Mouse (Mus musculus): Measurements from ENCODE around the gene Prr9. TPM values are rescaled to one million over a fixed set of nuclear protein-coding genes. Genes with fewer than 3 reads are reported as not detected.

Gene Prr9
- not detected for total RNA-seq (2021)
- long read RNA-seq, experiment 1, result 0 reads
- long read RNA-seq, experiment 2, result 0 reads

DNA sequence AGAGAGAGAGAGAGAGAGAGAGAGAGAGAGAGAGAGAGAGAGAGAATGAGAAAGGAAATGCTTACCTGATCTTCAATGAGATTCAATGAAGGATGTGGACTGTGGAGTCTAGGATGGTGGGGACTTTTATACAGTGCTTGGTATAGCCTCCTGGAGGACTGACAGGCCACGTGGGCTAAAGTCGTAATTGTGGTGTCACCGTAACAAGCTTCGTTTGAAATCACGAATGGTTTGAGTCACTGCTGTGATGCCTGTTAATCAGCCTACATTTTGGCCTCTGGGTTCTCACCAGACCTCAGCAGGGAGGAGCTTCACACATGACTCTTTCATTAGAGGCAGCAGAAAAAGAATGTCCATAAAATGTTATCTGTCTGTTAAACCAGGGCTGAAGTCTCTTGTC is at the start of gene Prr9:
Gene Prr9 (minus strand): TSS at position 101 of the 400 bp plus-strand sequence.
- no peak for DNase-seq (ENCODE audit: low spot score)

DNA sequence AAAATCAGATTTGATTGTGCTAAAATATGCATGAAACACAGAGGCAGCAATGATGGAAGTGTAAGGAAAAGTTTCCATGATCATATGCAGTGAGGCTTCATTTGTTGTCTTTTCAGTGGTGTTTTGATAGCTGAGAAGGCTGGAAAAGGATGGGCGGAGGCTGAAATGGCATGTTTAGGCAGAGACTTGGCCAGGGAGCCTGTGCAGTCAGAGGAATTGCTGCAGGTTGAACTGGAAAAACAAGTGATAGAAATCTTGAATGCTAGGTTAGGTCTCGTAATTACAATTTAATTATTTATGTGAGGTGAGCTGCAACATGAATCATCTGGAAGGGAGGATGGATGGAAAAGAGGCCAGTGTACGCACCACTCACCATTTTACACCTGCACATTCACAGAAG is 46.1 kb upstream of the Prr9 start:
- no peak for DNase-seq (ENCODE audit: low spot score)

DNA sequence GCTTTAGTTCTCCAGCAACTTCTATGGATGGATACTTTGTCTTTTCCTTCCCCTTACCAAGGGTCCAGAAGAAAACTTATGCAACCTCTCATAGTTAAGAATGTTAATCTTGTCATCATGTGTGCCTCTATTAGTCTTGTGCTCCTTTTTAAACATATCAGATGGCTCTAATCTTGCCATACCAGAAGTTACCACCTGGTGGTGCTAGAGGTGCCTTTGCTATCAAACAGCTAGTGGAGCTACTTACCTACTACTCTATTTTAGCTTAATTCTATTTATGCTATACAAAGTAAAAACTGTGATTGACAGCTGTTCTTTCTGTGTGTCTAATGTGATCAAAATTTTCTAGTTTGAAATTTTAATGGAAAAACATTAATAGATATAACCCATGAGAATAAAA is 29.6 kb upstream of the Prr9 start:
- DNase-seq (ENCODE audit: low spot score), result no peak

DNA sequence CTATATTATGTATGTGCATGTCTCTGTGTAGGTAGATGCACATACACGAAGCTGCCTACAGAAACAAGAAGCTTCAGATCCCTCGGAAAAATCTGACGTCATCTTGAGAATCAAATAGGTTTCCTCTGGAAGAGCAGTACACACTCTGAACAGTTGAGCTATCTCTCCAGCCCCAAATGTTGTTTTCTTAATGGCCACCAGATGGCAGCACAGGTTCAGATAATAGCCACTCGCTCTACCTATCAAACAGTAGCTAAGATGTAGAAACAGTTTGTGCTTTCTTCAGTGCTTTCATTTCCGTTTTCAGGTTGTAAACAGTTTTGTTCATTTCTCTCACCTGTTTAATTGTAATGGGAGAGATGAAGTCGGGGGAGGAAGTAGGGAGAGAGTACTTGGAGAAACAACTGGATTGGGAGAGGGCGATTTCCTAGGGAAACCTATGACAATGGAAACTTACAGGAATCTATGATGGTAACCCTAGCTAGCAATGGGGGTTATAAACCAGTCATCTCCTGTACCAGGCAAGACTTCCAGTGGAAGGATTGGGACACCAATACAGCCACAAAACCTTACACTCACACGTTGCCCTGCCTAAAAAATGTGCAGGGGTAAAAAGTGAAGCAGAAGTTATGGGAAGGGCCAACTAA is 27.0 kb upstream of the Prr9 start:
- DNase-seq (ENCODE audit: low spot score), result peak; percentile 21

DNA sequence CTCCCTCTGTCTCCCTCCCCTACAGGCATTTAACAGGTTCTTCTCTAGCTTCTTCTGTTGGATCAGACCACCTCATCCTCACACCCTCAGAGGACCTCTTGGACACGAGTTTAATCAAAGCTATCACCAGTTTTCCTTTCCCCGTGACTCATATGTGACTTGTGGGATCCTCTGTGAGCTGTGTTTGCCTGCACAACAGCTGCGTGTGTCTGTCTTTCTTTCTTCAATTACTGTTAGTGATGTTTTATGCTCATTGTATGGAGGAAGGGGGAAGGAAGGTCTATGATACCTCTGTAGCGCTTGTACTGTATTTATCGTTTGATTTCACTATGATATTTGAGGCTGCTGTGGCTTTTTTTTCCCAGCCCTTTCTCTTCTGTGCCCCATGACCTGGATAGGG is 24.2 kb upstream of the Prr9 start:
- DNase-seq (ENCODE audit: low spot score), result no peak

DNA sequence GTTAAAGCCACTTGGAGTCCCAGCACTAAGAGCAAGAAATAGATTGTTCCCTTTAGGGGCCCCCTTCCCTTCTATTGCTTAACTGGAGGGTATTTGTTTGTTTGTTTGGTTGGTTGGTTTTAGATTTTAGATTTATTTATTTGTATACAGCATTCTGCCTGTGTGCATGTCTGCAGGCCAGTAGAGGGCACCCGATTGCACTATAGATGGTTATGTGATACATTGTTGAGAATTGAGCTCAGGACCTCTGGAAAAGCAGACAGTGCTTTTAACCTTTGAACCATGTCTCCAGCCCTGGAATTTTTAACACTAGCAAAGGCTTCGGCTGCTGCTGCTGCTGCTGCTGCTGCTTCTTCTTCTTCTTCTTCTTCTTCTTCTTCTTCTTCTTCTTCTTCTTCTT is 23.7 kb upstream of the Prr9 start:
- DNase-seq (ENCODE audit: low spot score), result no peak

DNA sequence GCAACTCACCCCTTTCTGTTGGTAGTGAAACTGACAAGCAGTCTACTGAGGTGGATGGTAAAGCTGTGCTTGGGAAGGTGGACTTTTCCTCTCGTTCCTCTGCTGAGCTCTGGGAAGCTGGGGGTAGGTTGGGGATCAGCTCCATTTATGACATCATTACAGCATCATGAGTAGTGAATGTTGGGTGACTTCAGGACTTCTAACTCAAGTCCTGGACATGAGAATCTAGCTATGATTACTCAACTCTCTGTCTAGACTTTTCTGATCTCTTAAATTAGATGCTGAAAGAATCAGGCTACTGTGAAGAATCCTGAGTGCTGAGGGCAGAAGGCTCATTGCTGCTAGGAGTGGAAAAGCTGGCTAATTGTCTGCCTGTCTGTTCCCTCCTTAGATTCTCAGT is 18.9 kb upstream of the Prr9 start, which contains the start of gene Lelp1:
Gene Lelp1 (minus strand): TSS at position 101 of the 400 bp plus-strand sequence.
- no peak for DNase-seq (ENCODE audit: low spot score)

DNA sequence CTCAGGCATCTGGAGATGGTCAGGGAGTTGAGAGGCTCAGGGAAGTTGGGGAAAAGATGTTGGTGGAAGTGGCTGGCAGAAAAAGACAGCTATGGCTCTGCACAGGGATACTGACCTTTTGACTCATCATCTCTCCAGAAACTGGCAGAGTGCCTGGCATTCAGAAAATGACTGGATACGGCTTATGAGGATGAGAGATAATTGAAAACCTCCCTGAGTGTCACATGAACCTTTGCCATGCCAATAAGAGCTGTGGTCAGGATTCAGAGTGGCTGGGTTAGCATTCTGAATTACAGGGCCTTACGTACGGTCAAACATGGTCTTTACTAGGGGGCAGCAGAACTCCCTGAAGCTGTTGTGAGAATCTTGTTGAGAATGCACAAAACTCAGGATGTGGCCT is 2.8 kb downstream of the Prr9 start:
- DNase-seq (ENCODE audit: low spot score), result no peak

DNA sequence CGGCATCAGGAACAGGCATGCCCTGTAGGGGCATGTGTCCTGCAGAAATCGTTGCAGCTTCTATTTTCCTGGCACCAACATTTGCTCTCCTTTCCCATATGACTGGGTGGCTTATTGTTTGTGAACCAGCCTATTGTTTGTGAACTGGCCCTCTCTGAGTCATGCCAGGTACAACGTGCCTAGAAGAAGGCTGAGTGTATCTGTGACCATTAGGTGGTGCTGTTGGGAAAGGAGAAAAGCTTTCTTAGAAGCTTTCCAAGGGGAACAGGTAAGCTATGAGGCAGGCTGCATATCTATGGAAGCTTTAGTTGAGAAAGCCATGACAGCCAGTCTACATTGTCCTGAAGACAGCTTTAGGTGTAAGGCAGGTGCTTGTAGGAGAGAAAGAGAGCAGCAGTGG is 5.8 kb downstream of the Prr9 start:
- DNase-seq (ENCODE audit: low spot score), result no peak

DNA sequence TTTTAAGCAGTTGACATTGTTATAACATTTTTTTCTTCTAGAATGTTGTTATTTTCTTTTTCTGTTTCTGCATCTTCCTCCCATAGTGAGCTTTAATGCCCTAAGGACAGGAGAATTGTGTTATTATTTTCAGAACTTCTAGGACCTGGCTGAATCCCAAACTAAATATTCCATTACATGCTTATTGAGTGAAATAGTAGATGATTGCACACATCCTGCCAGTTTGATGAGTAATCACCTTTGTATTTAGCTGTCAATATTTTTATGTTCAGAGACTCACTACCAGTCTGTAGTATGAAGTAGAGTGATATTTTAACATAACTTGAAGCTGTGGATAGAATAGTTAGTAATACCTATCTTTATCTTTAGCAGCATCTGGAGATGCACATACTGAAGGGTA is 12.2 kb downstream of the Prr9 start:
- no peak for DNase-seq (ENCODE audit: low spot score)

DNA sequence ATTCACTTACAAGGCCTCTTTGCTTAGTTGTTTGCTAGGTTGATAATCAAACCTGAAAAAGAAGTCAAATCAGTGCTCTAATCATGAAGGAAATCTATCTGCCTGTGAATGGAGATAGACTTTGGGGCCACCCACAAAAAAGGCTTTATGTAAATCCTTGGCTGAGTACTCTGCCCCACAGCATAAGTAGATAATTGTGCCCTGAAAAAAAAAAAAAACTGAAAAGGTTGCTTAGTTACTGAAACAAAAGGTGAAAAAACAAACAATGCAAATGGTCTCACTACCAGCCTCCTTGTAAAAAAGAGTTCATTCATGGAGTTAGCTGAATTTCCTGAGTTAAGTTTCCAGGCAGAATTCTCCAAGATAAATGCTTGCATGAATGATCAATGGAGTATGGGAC is 13.0 kb downstream of the Prr9 start:
- no peak for DNase-seq (ENCODE audit: low spot score)

DNA sequence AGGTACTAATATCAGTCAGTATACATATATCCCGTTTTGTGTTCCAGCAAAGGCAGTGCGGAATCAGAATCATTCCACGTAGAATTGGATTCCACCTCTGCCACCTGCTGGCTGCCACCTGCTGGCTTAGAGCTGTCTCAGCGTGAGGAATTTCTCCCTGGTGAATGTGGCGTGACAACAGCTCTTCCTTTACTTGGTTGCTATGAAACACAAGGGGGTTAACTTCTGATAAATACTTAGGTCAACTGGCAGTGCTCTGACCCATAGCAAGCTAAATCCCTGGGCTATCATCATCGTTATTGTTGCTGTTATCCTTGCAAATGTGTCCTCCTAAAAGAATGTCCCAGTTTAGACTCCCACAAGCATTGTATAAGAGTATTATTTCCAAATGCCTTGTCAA is 17.2 kb downstream of the Prr9 start:
- no peak for DNase-seq (ENCODE audit: low spot score)

DNA sequence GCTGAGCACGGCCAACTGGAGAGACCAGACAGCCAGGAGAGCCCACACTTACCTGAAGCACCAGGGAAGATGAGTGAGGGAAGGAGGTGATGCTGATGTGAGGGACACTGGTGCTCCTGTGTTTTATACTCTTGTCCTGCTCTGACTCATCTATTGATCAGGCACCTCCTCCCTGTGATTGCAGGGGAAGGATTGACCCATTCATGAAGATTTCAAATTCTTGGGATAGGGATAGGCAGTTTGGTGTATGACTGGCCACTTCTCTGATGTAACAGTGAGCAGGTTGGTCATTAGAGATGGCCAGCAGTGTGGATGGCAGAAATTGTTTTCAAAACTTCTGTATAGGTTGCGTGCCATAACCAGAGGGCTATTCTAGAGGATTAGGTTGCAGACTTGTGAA is 40.7 kb downstream of the Prr9 start, which contains the start of gene Lor:
Gene Lor (minus strand): TSS at position 101 of the 400 bp plus-strand sequence.
- DNase-seq (ENCODE audit: low spot score), result no peak

DNA sequence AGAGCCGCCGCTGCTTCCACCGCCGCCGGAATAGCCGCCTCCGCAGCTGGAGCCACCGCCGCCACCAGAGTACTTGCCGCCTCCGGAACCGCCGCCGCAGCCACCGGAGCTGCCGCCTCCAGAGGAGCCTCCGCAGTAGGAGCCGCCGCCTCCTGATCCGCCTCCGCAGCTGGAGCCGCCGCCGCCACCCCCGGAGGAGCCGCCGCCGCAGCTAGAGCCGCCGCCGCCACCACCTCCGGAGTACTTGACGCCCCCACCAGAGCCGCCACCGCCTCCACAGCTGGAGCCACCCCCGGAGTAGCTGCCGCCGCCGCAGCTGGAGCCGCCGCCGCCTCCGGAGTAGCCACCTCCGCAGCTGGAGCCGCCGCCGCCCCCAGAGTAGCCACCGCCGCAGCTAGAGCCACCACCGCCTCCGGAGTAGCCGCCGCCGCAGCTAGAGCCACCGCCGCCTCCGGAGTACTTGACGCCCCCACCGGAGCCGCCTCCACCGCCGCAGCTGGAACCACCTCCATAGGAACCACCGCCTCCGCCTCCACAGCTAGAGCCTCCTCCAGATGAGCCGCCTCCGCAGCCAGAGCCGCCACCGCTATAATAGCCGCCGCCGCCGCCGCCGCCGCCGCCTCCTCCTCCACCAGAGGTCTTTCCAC is 42.3 kb downstream of the Prr9 start:
- peak; percentile 1 for DNase-seq (ENCODE audit: low spot score)

DNA sequence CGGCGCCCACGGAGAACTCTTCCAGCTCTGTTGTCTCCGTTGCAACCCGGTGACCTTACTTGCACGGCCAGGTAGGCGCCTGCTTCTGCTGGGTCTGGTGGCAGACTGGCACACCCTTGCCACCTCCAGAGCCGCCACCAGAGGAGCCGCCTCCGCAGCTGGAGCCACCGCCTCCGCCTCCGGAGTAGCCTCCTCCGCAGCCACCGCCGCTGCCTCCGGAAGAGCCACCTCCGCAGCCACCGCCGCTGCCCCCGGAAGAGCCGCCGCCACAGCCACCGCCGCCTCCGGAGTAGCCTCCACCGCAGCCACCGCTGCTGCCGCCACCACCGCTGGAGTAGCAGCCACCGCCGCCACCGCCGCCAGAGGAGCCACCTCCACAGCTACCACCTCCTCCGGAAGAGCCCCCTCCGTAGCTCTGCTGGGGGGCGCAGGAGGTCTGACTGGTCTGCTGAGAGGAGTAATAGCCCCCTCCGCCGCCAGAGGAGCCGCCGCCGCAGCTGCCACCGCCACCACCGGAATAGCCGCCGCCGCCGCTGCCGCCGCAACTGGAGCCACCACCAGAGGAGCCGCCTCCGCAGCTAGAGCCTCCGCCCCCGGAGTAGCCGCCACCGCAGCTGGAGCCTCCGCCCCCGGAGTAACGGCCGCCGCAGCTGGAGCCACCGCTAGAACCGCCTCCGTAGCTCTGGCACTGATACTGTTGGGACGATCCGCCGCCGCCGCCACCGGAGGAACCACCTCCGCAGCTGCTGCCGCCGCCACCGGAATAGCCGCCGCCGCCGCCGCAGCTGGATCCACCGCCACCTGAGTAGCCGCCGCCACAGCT is 43.1 kb downstream of the Prr9 start:
- peak; percentile 45 for DNase-seq (ENCODE audit: low spot score)

Other genes starting within 250 kb of the Prr9 start
- not detected for gene Pglyrp3, start 109.4 kb downstream of the Prr9 start, total RNA-seq (2021)
- not detected for gene Lor, start 40.8 kb downstream of the Prr9 start, total RNA-seq (2021)
- not detected for gene Lelp1, start 18.8 kb upstream of the Prr9 start, total RNA-seq (2021)
- gene Sprr2a1, start 91.9 kb upstream of the Prr9 start, total RNA-seq (2021), result not detected
- not detected for gene Sprr2a2, start 92.0 kb upstream of the Prr9 start, total RNA-seq (2021)
- gene Sprr2a3, start 161.5 kb upstream of the Prr9 start, total RNA-seq (2021), result not detected
- gene Sprr2b, start 192.7 kb upstream of the Prr9 start, total RNA-seq (2021), result not detected
- gene Sprr2d, start 215.2 kb upstream of the Prr9 start, total RNA-seq (2021), result not detected
- not detected for gene Sprr2e, start 228.2 kb upstream of the Prr9 start, total RNA-seq (2021)
- gene Sprr2f, start 241.2 kb upstream of the Prr9 start, total RNA-seq (2021), result not detected

Measured in gastrocnemius, adult 18-20 months (tissue).